In genomic region chr5:134006470-134007126, GRCm38 (mm10) we compare ENCODE assay signal across 8 mouse cellular contexts.
A peak's percentile ranks its signal among the peaks of the same experiment; 100 is the strongest.
DNase-seq lines count a peak whose midpoint lies in the region; ATAC-seq lines count a peak whose summit lies in the region.

No protein-coding gene starts in this region.

- WGBS in hindbrain, embryonic 12.5 days, result 2% methylated on average over 14 of the region's 14 CpGs

- peaks cover 8% of the 10 kb centered on the region; the same call in 1 of the 2 replicates for H3K27me3 ChIP-seq in hindbrain, embryonic 12.5 days

- H3K36me3 ChIP-seq in hindbrain, embryonic 12.5 days, result no peaks in the 10 kb centered on the region

- ATAC-seq in hindbrain, embryonic 12.5 days (ENCODE audit: low FRiP score), result peak; percentile 86

- DNase-seq in NIH3T3 (ENCODE audit: low read depth), result peak; percentile 92
- peak; percentile 91 for DNase-seq in cerebellum, adult 9-11 months
- peak; percentile 68 to 84 for DNase-seq in frontal cortex, postnatal 14 days (ENCODE audit: low spot score in 2 of 2)
- DNase-seq in layer of hippocampus, postnatal 14 days (ENCODE audit: low spot score in 2 of 2), result peak; percentile 89 to 93
- peak; percentile 88 for DNase-seq in lung, postnatal 10 days
- DNase-seq in retina, postnatal 1 day, result peak; percentile 96
- peak; percentile 83 for DNase-seq in urinary bladder, postnatal 14 days (ENCODE audit: low spot score)

- peak overlapping the region; percentile 64 for H3K27ac ChIP-seq in hindbrain, embryonic 12.5 days

- peak overlapping the region; percentile 47 for H3K4me2 ChIP-seq in hindbrain, embryonic 12.5 days (replicated peaks)

- no peak overlapping the region for H3K4me3 ChIP-seq in hindbrain, embryonic 12.5 days

- no peaks in the 10 kb centered on the region for H3K9me3 ChIP-seq in hindbrain, embryonic 12.5 days (replicated peaks)

- peaks cover 11% of the 10 kb centered on the region; the same call in 1 of the 2 replicates for H3K4me1 ChIP-seq in hindbrain, embryonic 12.5 days

- H3K9ac ChIP-seq in hindbrain, embryonic 12.5 days, result no peak overlapping the region
